Comparison of ENCODE assay signal across 8 mouse cellular contexts in the genomic region with DNA sequence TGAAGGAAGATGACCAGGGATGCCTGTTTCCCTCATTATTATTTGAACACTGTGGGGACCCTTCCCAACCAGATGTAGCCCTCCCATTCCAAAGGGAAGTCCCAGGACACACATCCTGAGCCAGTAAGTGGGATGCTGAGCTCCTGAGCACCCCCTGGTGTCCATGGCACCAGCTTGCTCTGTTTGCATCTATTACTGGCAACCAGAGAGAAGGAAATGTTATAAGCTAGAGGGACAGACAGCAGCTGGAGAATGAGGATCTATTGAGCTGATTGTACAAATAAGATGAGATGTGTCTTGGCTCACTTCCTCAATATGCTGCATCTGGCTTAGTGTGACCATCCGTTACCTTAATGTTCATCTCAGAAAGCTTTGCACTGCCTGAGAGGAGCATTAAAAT.
A peak's percentile ranks its signal among the peaks of the same experiment; 100 is the strongest.
DNase-seq lines count a peak whose midpoint lies in the region; ATAC-seq lines count a peak whose summit lies in the region.

No protein-coding gene starts in this region.

- peak; percentile 10 to 11 for DNase-seq in heart, adult 9 months (ENCODE audit: low spot score in 2 of 2)
- no peak for DNase-seq in heart, embryonic 10.5 days (ENCODE audit: low spot score)
- DNase-seq in urinary bladder, postnatal 25 days (ENCODE audit: low spot score), result peak; percentile 29
- no peak for DNase-seq in urinary bladder, adult 2 months (ENCODE audit: low spot score)
- peak; percentile 28 for DNase-seq in embryonic facial prominence, embryonic 10.5 days (ENCODE audit: low spot score)
- peak; percentile 54 for DNase-seq in left cerebral cortex, postnatal 4 days
- peak; percentile 30 for DNase-seq in right cerebral cortex, postnatal 14 days

- H3K9me3 ChIP-seq in heart, embryonic 10.5 days, result no peaks in the 10 kb centered on the region
- no peaks in the 10 kb centered on the region for H3K9me3 ChIP-seq in embryonic facial prominence, embryonic 10.5 days
- H3K9me3 ChIP-seq in hindbrain, embryonic 13.5 days, result no peaks in the 10 kb centered on the region

- no peak overlapping the region for H3K27ac ChIP-seq in heart, embryonic 10.5 days
- no peak overlapping the region for H3K27ac ChIP-seq in embryonic facial prominence, embryonic 10.5 days (replicated peaks)
- no peak overlapping the region for H3K27ac ChIP-seq in hindbrain, embryonic 13.5 days

- 84% methylated on average over 1 of the region's 1 CpGs for WGBS in heart, embryonic 10.5 days
- WGBS in embryonic facial prominence, embryonic 10.5 days, result 94% methylated on average over 1 of the region's 1 CpGs
- 64% methylated on average over 1 of the region's 1 CpGs for WGBS in hindbrain, embryonic 13.5 days

- H3K9ac ChIP-seq in hindbrain, embryonic 13.5 days, result no peak overlapping the region

- H3K4me2 ChIP-seq in hindbrain, embryonic 13.5 days, result no peak overlapping the region

- intact Hi-C loops in left cerebral cortex, postnatal 4 days (cut with DNase I), result no loop called here

- no peaks in the 10 kb centered on the region for H3K27me3 ChIP-seq in heart, embryonic 10.5 days (ENCODE audit: insufficient read depth, poor library complexity, severe bottlenecking)
- H3K27me3 ChIP-seq in embryonic facial prominence, embryonic 10.5 days (replicated peaks; ENCODE audit: low read depth, poor library complexity, severe bottlenecking), result peaks cover 63% of the 10 kb centered on the region
- H3K27me3 ChIP-seq in hindbrain, embryonic 13.5 days, result peaks cover 4% of the 10 kb centered on the region; the same call in 1 of the 2 replicates

- no peaks in the 10 kb centered on the region for H3K4me1 ChIP-seq in heart, embryonic 10.5 days
- H3K4me1 ChIP-seq in embryonic facial prominence, embryonic 10.5 days, result no peaks in the 10 kb centered on the region
- H3K4me1 ChIP-seq in hindbrain, embryonic 13.5 days (replicated peaks), result no peaks in the 10 kb centered on the region

- H3K4me3 ChIP-seq in heart, embryonic 10.5 days, result no peak overlapping the region
- no peak overlapping the region for H3K4me3 ChIP-seq in embryonic facial prominence, embryonic 10.5 days
- H3K4me3 ChIP-seq in hindbrain, embryonic 13.5 days, result no peak overlapping the region

- no peak for ATAC-seq in hindbrain, embryonic 13.5 days (ENCODE audit: low FRiP score)

- no peaks in the 10 kb centered on the region for H3K36me3 ChIP-seq in heart, embryonic 10.5 days
- H3K36me3 ChIP-seq in embryonic facial prominence, embryonic 10.5 days (replicated peaks), result no peaks in the 10 kb centered on the region
- H3K36me3 ChIP-seq in hindbrain, embryonic 13.5 days, result no peaks in the 10 kb centered on the region

Comparison
In these comparisons a context has a peak if more than half of its experiments do, and no peak if none do; other contexts are left out.
1. DNase-seq: peak in heart, adult 9 months (2 of 2), urinary bladder, postnatal 25 days (single experiment), embryonic facial prominence, embryonic 10.5 days (single experiment), left cerebral cortex, postnatal 4 days (single experiment) and right cerebral cortex, postnatal 14 days (single experiment); none in heart, embryonic 10.5 days (single experiment) and urinary bladder, adult 2 months (single experiment).